ENCODE assay signal across 10 mouse cellular contexts in genomic region chr15:38594095-38594494, GRCm38 (mm10).
DNase-seq lines count a peak whose midpoint lies in the region; ATAC-seq lines count a peak whose summit lies in the region.
"Had no signal": no experiment of that assay in that cellular context is flagged by ENCODE, and none has a peak within 500 bp of the region (broad histone marks: within the 10 kb centered on the region; RNA-seq: fewer than 3 reads in every experiment).

No protein-coding gene starts in this region.

- H3K9me3 ChIP-seq in kidney, embryonic 14.5 days (ENCODE audit: control insufficient read depth, low read length), result no peaks in the 10 kb centered on the region
- H3K9me3 ChIP-seq in forebrain, embryonic 16.5 days (ENCODE audit: control insufficient read depth, low read length), result no peaks in the 10 kb centered on the region
- H3K9me3 ChIP-seq: intestine, embryonic 15.5 days had no signal

- no peaks in the 10 kb centered on the region for H3K36me3 ChIP-seq in kidney, embryonic 14.5 days (ENCODE audit: control insufficient read depth, insufficient read depth, low read length)
- no peaks in the 10 kb centered on the region for H3K36me3 ChIP-seq in forebrain, embryonic 16.5 days (ENCODE audit: control insufficient read depth, insufficient read depth)
- H3K36me3 ChIP-seq: intestine, embryonic 15.5 days had no signal

- ATAC-seq in kidney, embryonic 14.5 days (ENCODE audit: low FRiP score, low TSS enrichment), result no peak
- ATAC-seq in forebrain, embryonic 16.5 days, result no peak
- ATAC-seq: intestine, embryonic 15.5 days had no signal

- no peak overlapping the region for H3K4me2 ChIP-seq in kidney, embryonic 14.5 days (replicated peaks; ENCODE audit: low read depth, low read length)
- no peak overlapping the region for H3K4me2 ChIP-seq in forebrain, embryonic 16.5 days (ENCODE audit: low read length)
- H3K4me2 ChIP-seq: intestine, embryonic 15.5 days had no signal

- no peak overlapping the region for H3K4me3 ChIP-seq in kidney, embryonic 14.5 days (ENCODE audit: low read length)
- no peak overlapping the region for H3K4me3 ChIP-seq in forebrain, embryonic 16.5 days (replicated peaks; ENCODE audit: low read length)
- H3K4me3 ChIP-seq: intestine, embryonic 15.5 days had no signal

- H3K4me1 ChIP-seq in kidney, embryonic 14.5 days (ENCODE audit: control insufficient read depth, insufficient read depth, low read length), result no peaks in the 10 kb centered on the region
- no peaks in the 10 kb centered on the region for H3K4me1 ChIP-seq in forebrain, embryonic 16.5 days (replicated peaks; ENCODE audit: control insufficient read depth, insufficient read depth, low read length)
- H3K4me1 ChIP-seq: intestine, embryonic 15.5 days had no signal

- H3K9ac ChIP-seq in kidney, embryonic 14.5 days (ENCODE audit: low read depth, low read length), result no peak overlapping the region
- no peak overlapping the region for H3K9ac ChIP-seq in forebrain, embryonic 16.5 days (replicated peaks; ENCODE audit: low read depth, low read length)
- H3K9ac ChIP-seq: intestine, embryonic 15.5 days had no signal

- WGBS in kidney, embryonic 14.5 days, result 74% methylated on average over 11 of the region's 11 CpGs
- WGBS in forebrain, embryonic 16.5 days, result 88% methylated on average over 11 of the region's 11 CpGs

- no peaks in the 10 kb centered on the region for H3K27me3 ChIP-seq in kidney, embryonic 14.5 days (ENCODE audit: control insufficient read depth, insufficient read depth, low read length)
- H3K27me3 ChIP-seq in forebrain, embryonic 16.5 days (replicated peaks; ENCODE audit: control insufficient read depth, insufficient read depth, low read length), result no peaks in the 10 kb centered on the region
- H3K27me3 ChIP-seq: CH12.LX; intestine, embryonic 15.5 days had no signal

- peak; percentile 36 for DNase-seq in kidney, adult 18-20 months
- DNase-seq in heart, adult 11 months, result peak; percentile 98
- peak; percentile 39 to 49 for DNase-seq in kidney, adult 8-10 months
- peak; percentile 59 to 82 for DNase-seq in lung, postnatal 4 days
- no peak for DNase-seq in liver
- DNase-seq in left cerebral cortex, adult 9 months (ENCODE audit: low spot score in 2 of 2), result no peak

- no peak overlapping the region for H3K27ac ChIP-seq in kidney, embryonic 14.5 days (ENCODE audit: low read depth, low read length)
- no peak overlapping the region for H3K27ac ChIP-seq in forebrain, embryonic 16.5 days (ENCODE audit: low read length)
- H3K27ac ChIP-seq: intestine, embryonic 15.5 days had no signal

Comparison
In these comparisons a context has a peak if more than half of its experiments do, and no peak if none do; other contexts are left out.
1. DNase-seq: peak in kidney, adult 18-20 months (single experiment), heart, adult 11 months (single experiment), kidney, adult 8-10 months (2 of 2) and lung, postnatal 4 days (2 of 2); none in liver (single experiment) and left cerebral cortex, adult 9 months (0 of 2).